Mouse (Mus musculus) lung, adult 2 months (tissue): Measurements from ENCODE around the gene Zfp982.
"Not testable (repeated sequence)": the region's sequence is repeated elsewhere in the genome, so short reads cannot be mapped to it uniquely, and the experiment has no call there.

ENCODE experiments used
- CTCF ChIP-seq: fragments of 200-500 bp; IDR thresholded peaks from 2 replicates; pipeline ENCODE4 v1.5.1; 2011; ENCODE audit warnings: mild to moderate bottlenecking, low read length, control low read depth; ENCODE audit not compliant: insufficient read depth
- POLR2A ChIP-seq: fragments of 200-500 bp; IDR thresholded peaks from 2 replicates; pipeline ENCODE4 v1.6.1; 2011; ENCODE audit warnings: low read depth, mild to moderate bottlenecking, control low read depth, low read length, borderline replicate concordance; ENCODE audit errors: extremely low read depth

- not testable (repeated sequence) for TF ChIP-seq CTCF, POLR2A
These were observed 62.1 kb downstream of the Zfp982 start for GRCm38 (mm10) chr4:147554361-147554760.
